Mouse (Mus musculus): ENCODE measurements around the gene Nacad.

- TF ChIP-seq EP300 (IDR thresholded peaks at IDR 0.05; ENCODE audit: insufficient read depth, low read depth, low read length) = no peak
- TF ChIP-seq POLR2A (IDR thresholded peaks at IDR 0.05; ENCODE audit: insufficient read depth, low read length) = no peak
- TF ChIP-seq CTCF (IDR thresholded peaks at IDR 0.05; ENCODE audit: low read depth, low read length) = peak; percentile 88
Measured at GRCm38 (mm10) chr11:6628568-6628967, 22.7 kb upstream of the Nacad start.
